Mouse (Mus musculus) spleen, adult 2 months (tissue): ENCODE measurements at regions not wholly inside any gene's neighbourhood (a gene's known extent, or its start where the extent isn't known, plus 50 kb on each side); places are given as distances from the start of the nearest gene placed in this dataset.

Source experiments
- CTCF ChIP-seq: fragments of 200-500 bp; IDR thresholded peaks from 2 replicates; pipeline ENCODE4 v1.5.1; 2011; ENCODE audit warnings: mild to moderate bottlenecking, inconsistent platforms; ENCODE audit not compliant: insufficient read depth, insufficient read length, insufficient replicate concordance; ENCODE audit errors: extremely low read depth
- POLR2A ChIP-seq: fragments of 200-500 bp; IDR thresholded peaks from 2 replicates; pipeline ENCODE4 v1.6.1; 2011; ENCODE audit warnings: low read depth, low read length, inconsistent platforms

DNA sequence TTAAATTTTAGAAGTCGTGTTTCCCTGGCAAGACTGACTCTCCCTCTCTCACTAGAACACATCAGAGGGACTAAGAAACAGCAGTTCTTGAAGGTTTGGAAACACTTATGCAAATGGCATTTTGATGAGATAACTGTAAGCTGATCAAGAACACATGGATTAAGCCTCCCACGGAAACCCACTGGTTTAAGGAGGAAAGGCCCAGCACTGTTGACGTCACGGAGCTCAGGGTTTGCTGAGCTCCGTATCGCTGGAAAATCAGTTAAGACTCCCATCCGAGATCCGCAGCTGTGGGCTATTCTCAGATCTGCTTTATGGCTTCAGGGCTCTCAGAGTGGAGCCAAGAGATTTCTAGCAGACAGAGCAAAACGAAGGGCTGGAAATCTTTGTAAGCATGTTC, 218.6 kb downstream of the Lyplal1 start:
- no peak for TF ChIP-seq CTCF
- no peak for TF ChIP-seq POLR2A
